Mouse (Mus musculus): ENCODE data around the gene Unc45b.
"Not testable (repeated sequence)": the region's sequence is repeated elsewhere in the genome, so short reads cannot be mapped to it uniquely, and the experiment has no call there.

Gene Unc45b

GRCm38 (mm10) chr11:82899720-82900119 lies 10.6 kb upstream of the Unc45b start:
- no peak for DNase-seq

- DNase-seq, result no peak
These were observed 8.6 kb upstream of the Unc45b start for GRCm38 (mm10) chr11:82901606-82902310.

GRCm38 (mm10) chr11:82904952-82905351 lies 5.4 kb upstream of the Unc45b start:
- no peak for DNase-seq

- no peak for DNase-seq
These were observed 4.5 kb upstream of the Unc45b start for GRCm38 (mm10) chr11:82905816-82906215.

GRCm38 (mm10) chr11:82907651-82908607 lies 2.4 kb upstream of the Unc45b start, which contains the start of gene Nle1:
Gene Nle1, minus strand, starts transcription at chr11:82908411.
- DNase-seq, result peak; percentile 82 to 96

GRCm38 (mm10) chr11:82908608-82908989 lies 1.8 kb upstream of the Unc45b start:
- DNase-seq, result no peak

- DNase-seq, result no peak
These were observed 484 bp downstream of the Unc45b start for GRCm38 (mm10) chr11:82910679-82911389.

GRCm38 (mm10) chr11:82914711-82915352 lies 4.5 kb downstream of the Unc45b start:
- DNase-seq, result peak; percentile 29 to 78

- DNase-seq, result no peak
These were observed 10.4 kb downstream of the Unc45b start for GRCm38 (mm10) chr11:82920768-82921167.

- DNase-seq, result no peak
These were observed 11.3 kb downstream of the Unc45b start for GRCm38 (mm10) chr11:82921691-82922090.

- not testable (repeated sequence) for DNase-seq
These were observed 13.6 kb downstream of the Unc45b start for GRCm38 (mm10) chr11:82923910-82924309.

GRCm38 (mm10) chr11:82928897-82929632 lies 18.7 kb downstream of the Unc45b start:
- DNase-seq, result no peak

GRCm38 (mm10) chr11:82929633-82929950 lies 19.2 kb downstream of the Unc45b start:
- no peak for DNase-seq

GRCm38 (mm10) chr11:82930391-82930955 lies 20.1 kb downstream of the Unc45b start:
- not testable (repeated sequence) for DNase-seq

- not testable (repeated sequence) for DNase-seq
These were observed 20.8 kb downstream of the Unc45b start for GRCm38 (mm10) chr11:82931161-82931560.

- DNase-seq, result not testable (repeated sequence)
These were observed 21.5 kb downstream of the Unc45b start for GRCm38 (mm10) chr11:82931671-82932450.

GRCm38 (mm10) chr11:82933186-82933585 lies 22.8 kb downstream of the Unc45b start:
- no peak for DNase-seq

GRCm38 (mm10) chr11:82943336-82943735 lies 33.0 kb downstream of the Unc45b start:
- no peak for DNase-seq

- no peak for DNase-seq
These were observed 35.3 kb downstream of the Unc45b start for GRCm38 (mm10) chr11:82945636-82946035.

- no peak for DNase-seq
These were observed 37.1 kb downstream of the Unc45b start for GRCm38 (mm10) chr11:82947457-82947856.

GRCm38 (mm10) chr11:82949036-82949435 lies 38.7 kb downstream of the Unc45b start:
- no peak for DNase-seq

Measured in spleen, adult 18-20 months (tissue).